Mouse (Mus musculus) forebrain, embryonic 14.5 days (tissue): ENCODE measurements around the gene Zfp146. TPM values are rescaled to one million over a fixed set of nuclear protein-coding genes. Genes with fewer than 3 reads are reported as not detected.
"Not testable (repeated sequence)": the region's sequence is repeated elsewhere in the genome, so short reads cannot be mapped to it uniquely, and the experiment has no call there.

ENCODE experiments used
- ATAC-seq: fragments of 200-750 bp; cut with Nextera tagmentation; 2 replicates; pipeline ENCODE4 v1.8.0; 2017; ENCODE audit warnings: mild to moderate bottlenecking, moderate library complexity
- DNase-seq: peaks from one replicate; pipeline ENCODE4 v3.0.0-alpha.2; 2015; ENCODE audit warnings: low spot score
- H3K27ac ChIP-seq: fragments of 300-500 bp; sonication (generic); 2 replicates; pipeline ENCODE4 v1.5.1; 2014; ENCODE audit warnings: low read depth, mild to moderate bottlenecking, control low read depth, low read length, moderate library complexity
- H3K27me3 ChIP-seq: fragments of 300-500 bp; sonication (generic); replicated peaks from 2 replicates; pipeline ENCODE4 v1.6.1; 2014; ENCODE audit warnings: low read length, control low read depth, mixed read lengths; ENCODE audit not compliant: control insufficient read depth, insufficient read depth
- H3K36me3 ChIP-seq: fragments of 300-500 bp; sonication (generic); 2 replicates; pipeline ENCODE4 v1.6.1; 2014; ENCODE audit warnings: low read length, control low read depth; ENCODE audit not compliant: control insufficient read depth, insufficient read depth
- H3K4me1 ChIP-seq: fragments of 300-500 bp; sonication (generic); 2 replicates; pipeline ENCODE4 v1.6.1; 2014; ENCODE audit warnings: antibody characterized with exemption, low read length, control low read depth; ENCODE audit not compliant: control insufficient read depth, insufficient read depth
- H3K4me2 ChIP-seq: fragments of 300-500 bp; sonication (generic); 2 replicates; pipeline ENCODE4 v1.6.1; 2014; ENCODE audit warnings: mild to moderate bottlenecking, control low read depth, low read length
- H3K4me3 ChIP-seq: fragments of 300-500 bp; sonication (generic); 2 replicates; pipeline ENCODE4 v1.5.1; 2014; ENCODE audit warnings: low read depth, low read length, control low read depth
- H3K9ac ChIP-seq: fragments of 300-500 bp; sonication (generic); 2 replicates; pipeline ENCODE4 v1.6.1; 2014; ENCODE audit warnings: mild to moderate bottlenecking, low read length, control low read depth, moderate library complexity
- H3K9me3 ChIP-seq: fragments of 300-500 bp; sonication (generic); replicated peaks from 2 replicates; pipeline ENCODE4 v1.6.1; 2016; ENCODE audit warnings: low read length, control low read depth, mixed read lengths; ENCODE audit not compliant: control insufficient read depth
- WGBS: fragments of 180-500 bp; shearing (Covaris S2); extraction: QIAGEN DNeasy Blood & Tissue Kit; methylation state at CpG from one replicate; pipeline ENCODE4 v1.1.7; 2014; 5-methylcytosine and 5-hydroxymethylcytosine counted together
- polyA plus RNA-seq: library from polyadenylated mRNA; unstranded; fragments of >200 nt; fragmentation: Nextera tagmentation; extraction: Ambion mirVana; gene quantifications from 2 replicates; pipeline ENCODE4 v1.2.1, GENCODE M21; 2014

Gene Zfp146
- polyA plus RNA-seq, 1 experiment from 2014 or later, result 29.0 TPM

DNA sequence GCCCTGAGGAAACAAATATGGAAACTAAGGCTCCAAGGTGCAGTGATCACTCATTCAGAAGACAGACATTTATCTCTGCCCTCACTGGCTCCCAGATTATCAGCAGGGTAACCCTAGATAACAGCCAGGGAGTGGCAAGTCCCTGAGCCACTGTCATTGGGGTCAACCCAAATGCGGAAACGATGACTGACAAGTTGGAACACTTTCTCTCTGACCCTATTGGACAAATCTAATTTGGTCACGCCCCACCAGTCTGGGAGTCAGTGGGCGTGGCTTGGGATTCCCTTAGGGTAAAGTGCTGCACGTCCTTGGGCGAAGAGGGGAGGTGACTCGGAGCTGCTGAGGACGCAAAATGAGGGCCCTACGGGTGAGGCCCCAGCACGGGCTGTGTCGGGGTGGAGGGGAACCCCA lies 14.3 kb upstream of the Zfp146 start, which contains the start of gene Cox7a1:
TSS of gene Cox7a1 (plus strand) at position 266 of the 411 bp plus-strand sequence.
- H3K4me3 ChIP-seq, result no peak within 1 kb of the TSS
- 3% methylated on average over 11 of the region's 11 CpGs for WGBS
- no peaks in the 10 kb centered on the region for H3K4me1 ChIP-seq
- H3K9me3 ChIP-seq, result no peaks in the 10 kb centered on the region
- peaks cover 45% of the 10 kb centered on the region for H3K36me3 ChIP-seq
- H3K9ac ChIP-seq, result peak within 1 kb of the TSS; percentile 18; the same call in 1 of the 2 replicates
- no peak within 1 kb of the TSS for H3K27ac ChIP-seq
- ATAC-seq, result peak; percentile 62
- H3K4me2 ChIP-seq, result peak within 1 kb of the TSS; percentile 29; the same call in 1 of the 2 replicates
- H3K27me3 ChIP-seq, result no peaks in the 10 kb centered on the region
- DNase-seq, result peak; percentile 76

DNA sequence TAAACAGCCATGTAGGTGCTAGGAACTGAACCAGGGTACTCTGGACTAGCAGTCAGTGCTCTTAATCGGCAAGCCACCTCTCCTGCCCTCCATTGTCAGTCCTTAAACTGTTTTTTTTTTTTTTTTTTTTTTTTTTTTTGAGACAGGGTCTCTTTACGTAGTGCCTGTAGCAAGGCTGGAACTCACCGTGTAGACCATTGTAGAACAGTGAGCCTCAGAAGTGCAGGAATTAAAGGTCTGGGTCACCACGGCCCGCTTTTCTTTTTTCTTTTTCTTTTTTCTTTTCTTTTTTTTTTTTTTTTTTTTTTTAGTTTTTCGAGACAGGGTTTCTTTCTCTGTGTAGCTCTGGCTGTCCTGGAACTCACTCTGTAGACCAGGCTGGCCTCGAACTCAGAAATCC lies 13.6 kb upstream of the Zfp146 start:
- not testable (repeated sequence) for H3K27ac ChIP-seq, DNase-seq, H3K4me1 ChIP-seq, ATAC-seq, H3K9ac ChIP-seq, H3K4me3 ChIP-seq, H3K27me3 ChIP-seq, H3K9me3 ChIP-seq, H3K4me2 ChIP-seq
- H3K36me3 ChIP-seq, result peaks cover 45% of the 10 kb centered on the region
- WGBS, result 64% methylated on average over 7 of the region's 7 CpGs

DNA sequence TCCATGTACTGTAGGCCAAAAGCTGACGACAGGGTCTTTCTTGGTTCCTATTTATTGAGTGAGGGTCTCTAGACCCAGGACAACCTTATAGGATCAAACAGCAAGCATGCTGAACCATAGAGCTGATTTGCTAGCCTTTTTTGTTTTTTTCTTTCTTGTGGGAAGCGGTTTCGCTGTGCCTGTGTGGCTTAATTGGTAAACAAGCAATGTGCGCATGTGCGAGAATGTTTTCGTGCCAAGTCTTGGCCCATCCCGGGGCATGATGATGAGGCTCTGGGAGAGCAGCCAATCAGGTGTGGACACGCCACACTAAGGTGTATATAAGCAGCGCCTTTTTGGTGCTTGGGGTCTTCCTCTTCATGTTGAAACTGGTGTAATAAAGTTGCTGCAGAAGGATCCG lies 12.4 kb upstream of the Zfp146 start:
- WGBS, result 78% methylated on average over 9 of the region's 10 CpGs
- DNase-seq, H3K9ac ChIP-seq, H3K27ac ChIP-seq, ATAC-seq, H3K9me3 ChIP-seq, H3K4me1 ChIP-seq, H3K4me3 ChIP-seq, H3K4me2 ChIP-seq, H3K27me3 ChIP-seq: not testable (repeated sequence)
- H3K36me3 ChIP-seq, result peaks cover 42% of the 10 kb centered on the region

DNA sequence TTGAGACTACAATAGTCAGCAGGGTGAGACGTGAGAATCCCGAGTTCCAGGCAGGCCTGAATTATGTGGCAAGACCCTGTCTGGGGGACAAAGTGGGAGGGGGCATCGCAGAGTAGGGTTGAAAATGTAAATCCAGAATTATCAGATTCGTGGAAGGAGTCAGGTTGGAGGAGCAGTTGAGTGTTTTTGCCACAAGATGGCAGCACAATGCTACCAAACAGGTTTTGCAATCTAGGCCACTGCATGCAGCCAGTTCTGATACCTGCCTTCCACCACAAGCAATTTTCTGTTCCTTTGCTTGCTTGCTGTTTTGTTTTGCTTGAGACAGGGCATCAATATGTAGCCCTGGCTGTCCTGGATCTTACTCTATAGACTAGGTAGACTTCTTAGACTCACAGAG lies 11.8 kb upstream of the Zfp146 start:
- no peak overlapping the region for H3K4me3 ChIP-seq
- ATAC-seq, result peak; percentile 42; the same call in 1 of the 2 replicates
- H3K4me2 ChIP-seq, result no peak overlapping the region
- peak; percentile 88 for DNase-seq
- H3K27ac ChIP-seq, result no peak overlapping the region
- no peaks in the 10 kb centered on the region for H3K27me3 ChIP-seq
- no peaks in the 10 kb centered on the region for H3K4me1 ChIP-seq
- H3K9ac ChIP-seq, result no peak overlapping the region
- no peaks in the 10 kb centered on the region for H3K9me3 ChIP-seq
- H3K36me3 ChIP-seq, result peaks cover 42% of the 10 kb centered on the region
- WGBS, result 3% methylated on average over 4 of the region's 4 CpGs

DNA sequence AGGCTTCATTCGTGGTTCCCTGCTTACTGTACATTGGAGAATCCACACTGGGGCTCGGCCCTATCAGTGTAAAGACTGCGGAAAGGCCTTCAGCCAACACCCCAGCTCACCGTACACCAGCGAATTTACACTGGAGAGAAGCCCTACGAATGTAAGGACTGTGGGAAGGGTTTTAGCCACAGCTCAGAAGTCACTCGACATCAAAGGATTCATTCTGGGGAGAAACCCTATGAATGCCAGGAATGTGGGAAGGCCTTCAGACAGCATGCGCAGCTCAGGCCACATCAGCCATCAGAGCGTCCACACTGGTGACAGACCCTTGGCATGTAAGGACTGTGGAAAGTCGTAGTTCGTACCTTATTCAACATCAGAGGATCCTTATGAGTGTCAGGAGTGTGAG lies 8.7 kb upstream of the Zfp146 start:
- Histone ChIP-seq H3K9ac (no peak overlapping the region), H3K4me1 (no peaks in the 10 kb centered on the region), H3K4me2 (no peak overlapping the region), H3K36me3 (peaks cover 30% of the 10 kb centered on the region), H3K27me3 (no peaks in the 10 kb centered on the region), H3K9me3 (no peaks in the 10 kb centered on the region), H3K27ac (no peak overlapping the region), H3K4me3 (no peak overlapping the region)
- DNase-seq (no peak), ATAC-seq (no peak)
- 91% methylated on average over 11 of the region's 11 CpGs for WGBS

DNA sequence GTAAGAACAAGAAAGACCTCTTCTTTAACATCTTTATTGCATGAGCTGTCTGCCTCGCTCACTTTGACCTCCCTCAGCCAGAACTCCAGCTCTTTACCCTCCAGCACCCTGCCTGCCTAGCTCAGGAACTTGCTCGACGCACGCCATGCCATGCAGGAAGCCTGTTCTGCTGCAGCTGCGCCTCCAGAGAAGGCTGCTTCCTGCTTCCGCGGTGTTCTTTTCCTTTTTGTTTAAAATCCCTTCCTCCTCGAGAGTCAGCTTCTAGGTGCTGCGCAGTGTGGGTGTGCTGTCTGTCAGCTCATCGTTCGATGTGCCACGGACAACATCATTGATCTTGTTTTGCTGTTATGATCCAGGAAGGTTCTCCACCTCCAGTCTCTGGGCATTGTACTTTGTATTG lies 6.9 kb upstream of the Zfp146 start:
- Histone ChIP-seq H3K27ac (no peak overlapping the region), H3K9me3 (no peaks in the 10 kb centered on the region), H3K9ac (no peak overlapping the region), H3K36me3 (peaks cover 30% of the 10 kb centered on the region), H3K4me2 (no peak overlapping the region), H3K4me1 (no peaks in the 10 kb centered on the region), H3K4me3 (no peak overlapping the region), H3K27me3 (no peaks in the 10 kb centered on the region)
- DNase-seq (no peak), ATAC-seq (no peak)
- 92% methylated on average over 12 of the region's 12 CpGs for whole genome bisulfite sequencing

DNA sequence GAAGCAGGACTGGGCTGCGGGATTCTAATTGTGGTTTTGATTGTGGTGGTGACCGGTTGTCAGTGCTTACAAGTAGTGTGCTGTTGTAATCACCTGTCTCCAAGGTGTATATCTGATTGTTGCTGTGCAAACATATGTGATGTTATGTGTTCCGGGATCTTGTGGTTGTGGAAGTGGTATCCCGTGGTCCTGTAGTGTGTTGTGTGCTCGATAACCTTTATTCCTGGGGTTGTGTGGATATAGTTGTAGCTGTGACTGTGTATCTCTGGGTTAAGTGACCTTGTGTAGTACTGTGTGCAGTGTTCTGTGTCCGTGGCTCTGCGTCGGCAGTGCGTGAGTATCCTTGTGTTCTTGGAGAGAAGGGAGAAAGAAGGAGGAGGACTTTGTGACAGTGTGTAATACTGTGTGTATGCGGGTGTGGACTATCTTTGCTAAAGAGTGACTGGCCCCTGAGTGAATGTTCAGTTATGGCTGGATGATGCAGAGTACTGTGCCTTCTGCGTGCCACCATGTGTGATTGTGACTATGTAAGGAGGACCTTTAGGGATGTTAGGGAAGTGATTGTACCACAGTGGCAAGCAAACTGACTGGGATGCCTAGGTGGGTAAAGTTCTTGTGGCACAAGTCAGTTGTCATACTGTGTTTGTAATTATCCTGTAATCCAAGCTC lies 867 bp upstream of the Zfp146 start:
- peak overlapping the region; percentile 79; the same call in 1 of the 2 replicates for H3K27ac ChIP-seq
- 32% methylated on average over 11 of the region's 11 CpGs for WGBS
- H3K4me3 ChIP-seq, result peak overlapping the region; percentile 61
- peaks cover 14% of the 10 kb centered on the region for H3K36me3 ChIP-seq
- peaks cover 8% of the 10 kb centered on the region; the same call in 1 of the 2 replicates for H3K9me3 ChIP-seq
- peak overlapping the region; percentile 81 for H3K9ac ChIP-seq
- H3K4me1 ChIP-seq, result peaks cover 10% of the 10 kb centered on the region
- H3K27me3 ChIP-seq, result no peaks in the 10 kb centered on the region
- ATAC-seq, result no peak; the same call in 1 of the 2 replicates
- DNase-seq, result no peak
- peak overlapping the region; percentile 51 for H3K4me2 ChIP-seq

DNA sequence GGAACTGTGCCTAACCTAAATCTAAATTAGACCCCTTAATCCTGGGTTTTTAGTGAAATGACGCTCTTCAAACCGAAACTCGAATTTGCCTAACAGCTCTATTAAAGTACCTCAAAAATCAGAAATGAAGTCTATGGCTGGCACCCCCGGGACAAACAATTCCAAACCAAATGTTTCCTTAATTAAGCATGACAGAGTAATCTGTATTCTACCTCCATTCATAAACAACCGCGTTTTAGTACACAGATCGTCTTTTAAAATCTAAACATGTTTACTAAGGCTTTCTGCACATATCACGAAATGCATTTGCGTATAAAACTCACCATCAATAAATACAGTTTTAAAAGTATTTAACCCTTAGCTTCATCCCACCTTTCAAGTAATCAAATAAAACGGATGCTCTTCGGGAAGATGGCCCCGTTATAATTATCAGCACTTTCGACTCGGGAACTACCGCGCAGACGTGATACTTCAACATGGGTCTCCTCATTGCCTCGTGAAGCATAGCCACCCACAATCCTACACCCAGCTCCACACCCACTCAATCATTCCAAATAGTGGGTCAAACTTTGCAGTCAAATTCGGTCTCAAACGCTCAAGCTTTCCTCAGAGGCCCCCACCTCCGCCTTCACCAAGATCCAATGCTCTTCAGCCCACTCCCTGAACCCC lies 502 bp downstream of the Zfp146 start:
- Histone ChIP-seq H3K9ac (peak overlapping the region; percentile 81), H3K4me2 (peak overlapping the region; percentile 67), H3K27ac (peak overlapping the region; percentile 79), H3K27me3 (no peaks in the 10 kb centered on the region), H3K4me1 (peaks cover 10% of the 10 kb centered on the region), H3K4me3 (peak overlapping the region; percentile 61), H3K9me3 (peaks cover 20% of the 10 kb centered on the region), H3K36me3 (peaks cover 18% of the 10 kb centered on the region)
- DNase-seq (peak; percentile 64), ATAC-seq (peak; percentile 42)
- WGBS, result 3% methylated on average over 21 of the region's 21 CpGs

DNA sequence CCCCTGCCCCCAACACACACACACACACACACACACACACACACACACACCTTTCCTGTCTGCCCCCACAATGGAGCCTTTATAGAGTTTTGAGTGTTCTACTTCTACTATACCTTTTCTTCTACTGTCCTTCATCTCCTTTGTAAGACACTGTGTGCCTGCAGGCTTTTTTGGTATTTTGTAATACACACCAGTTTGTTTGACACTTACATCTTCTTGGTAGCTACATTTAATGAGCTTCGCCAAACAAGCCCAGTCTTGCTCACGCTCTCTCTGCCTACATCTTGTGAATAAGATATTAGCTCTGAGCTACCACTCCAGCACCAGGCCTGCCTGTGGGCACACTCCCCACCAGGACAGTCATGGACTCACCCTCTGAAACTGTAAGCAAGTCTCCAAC lies 4.8 kb downstream of the Zfp146 start:
- Histone ChIP-seq H3K4me1 (peaks cover 3% of the 10 kb centered on the region; the same call in 1 of the 2 replicates), H3K4me2 (no peak overlapping the region), H3K9me3 (peaks cover 60% of the 10 kb centered on the region), H3K27ac (no peak overlapping the region), H3K4me3 (no peak overlapping the region), H3K36me3 (peaks cover 59% of the 10 kb centered on the region), H3K9ac (no peak overlapping the region), H3K27me3 (no peaks in the 10 kb centered on the region)
- ATAC-seq (no peak), DNase-seq (no peak)
- 95% methylated on average over 2 of the region's 2 CpGs for WGBS
